Mouse (Mus musculus) embryo, embryonic 10 days (tissue): Measurements from ENCODE around the gene Scfd2.

ENCODE experiments used
- DNase-seq: peaks from one replicate; pipeline ENCODE4 v3.0.0-alpha.2; 2015; ENCODE audit warnings: low spot score

The Scfd2 gene

DNA sequence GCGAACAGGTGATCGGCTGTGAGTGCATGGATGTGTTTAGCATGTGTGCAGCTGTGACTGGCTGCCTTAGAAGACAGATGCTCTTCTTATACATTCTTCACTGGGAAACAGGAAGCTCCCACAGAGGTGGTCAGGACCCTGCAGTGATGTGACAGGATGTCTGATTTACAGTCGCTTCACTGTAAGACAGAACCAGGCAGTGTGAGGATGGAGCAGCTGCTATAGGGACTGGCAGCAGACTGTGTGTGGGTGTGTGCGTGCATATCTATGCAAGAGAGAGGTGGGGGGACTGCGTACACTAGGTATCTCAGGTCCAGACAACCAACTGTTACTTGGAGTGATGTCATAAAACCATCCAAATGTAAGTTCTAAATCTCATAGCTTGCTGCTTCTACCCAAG lies 254.3 kb downstream of the Scfd2 start:
- no peak for DNase-seq

DNA sequence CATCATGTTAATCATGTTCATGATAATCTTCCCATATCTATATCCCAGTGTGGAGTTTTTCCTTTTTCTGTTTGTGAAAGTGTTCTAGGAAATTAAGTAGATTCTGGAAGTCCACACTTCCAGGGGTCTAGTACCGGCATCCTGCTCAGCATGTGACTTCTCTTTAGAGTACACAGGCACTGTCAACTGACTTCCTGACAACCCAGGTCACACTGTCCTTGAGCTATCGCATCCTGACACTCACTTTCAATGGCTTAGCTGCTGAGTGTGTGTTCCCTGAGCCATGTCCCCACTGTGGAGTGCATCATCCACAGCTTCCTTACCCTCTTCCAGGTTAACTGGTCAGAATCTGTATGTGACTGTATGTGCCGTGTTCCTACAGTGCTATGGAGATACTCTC lies 258.2 kb downstream of the Scfd2 start:
- no peak for DNase-seq

DNA sequence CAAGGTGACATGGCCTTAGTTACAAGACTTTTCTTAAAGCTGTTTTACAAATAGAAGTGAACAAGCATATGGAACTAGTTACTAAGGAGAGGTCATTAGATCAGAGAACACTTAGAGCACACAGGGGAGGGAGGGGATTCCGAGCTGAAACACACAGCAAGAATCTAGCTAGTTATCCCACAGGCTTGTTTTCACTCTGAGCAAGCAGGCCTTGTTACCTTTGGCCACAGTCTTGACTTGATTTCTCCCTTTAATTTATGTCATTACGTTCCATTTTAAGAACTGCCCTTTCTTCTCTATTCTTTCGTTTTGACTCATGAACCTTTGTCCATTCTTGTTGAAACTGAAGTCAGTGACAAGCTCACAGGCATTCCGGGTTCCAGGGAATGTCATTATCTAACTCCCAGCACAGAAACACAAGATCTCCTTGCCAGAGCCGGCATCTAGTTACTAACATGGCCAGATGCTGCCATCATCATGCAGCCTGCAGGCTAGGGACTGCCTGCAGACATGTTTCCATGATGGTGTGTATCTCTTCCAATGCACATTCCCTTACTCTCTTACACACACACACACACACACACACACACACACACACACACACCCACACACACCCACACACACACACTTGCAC lies 263.7 kb downstream of the Scfd2 start:
- DNase-seq = peak; percentile 59

DNA sequence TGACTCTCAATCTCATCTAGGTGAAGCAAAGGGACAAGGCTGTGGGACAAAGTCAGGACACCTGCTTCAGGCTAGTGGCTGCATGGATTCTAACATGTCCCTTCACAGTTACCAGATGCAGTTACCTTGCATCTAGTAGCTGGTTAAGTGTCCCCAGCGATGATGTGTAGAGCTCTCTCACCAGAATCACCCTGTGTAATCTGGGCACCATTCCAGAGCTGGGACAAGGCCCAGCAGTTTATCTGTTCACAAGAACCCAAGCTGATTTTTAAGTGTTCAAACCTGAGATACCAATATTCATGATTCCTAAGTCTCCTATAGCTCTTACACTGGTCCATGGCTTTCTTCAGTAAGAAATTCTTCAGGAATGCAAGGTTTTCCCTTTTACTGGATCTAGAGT lies 264.4 kb downstream of the Scfd2 start:
- no peak for DNase-seq

DNA sequence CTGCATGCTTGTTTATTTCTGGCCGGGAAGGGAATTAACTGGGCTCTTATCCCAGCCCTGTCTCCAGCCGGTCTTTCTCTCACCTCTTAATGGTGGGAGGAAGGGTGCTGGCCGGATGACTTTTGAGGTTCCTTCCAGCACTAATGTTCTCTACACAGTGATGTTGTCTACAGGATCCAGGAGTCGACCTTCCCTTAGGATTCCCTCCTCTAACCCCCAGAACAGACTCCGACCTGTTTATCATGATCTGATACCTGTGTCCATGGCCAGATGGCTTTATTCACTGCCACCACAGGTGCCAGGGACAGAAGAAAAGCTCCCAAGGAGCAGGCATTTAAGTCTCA lies 265.1 kb downstream of the Scfd2 start:
- no peak for DNase-seq

DNA sequence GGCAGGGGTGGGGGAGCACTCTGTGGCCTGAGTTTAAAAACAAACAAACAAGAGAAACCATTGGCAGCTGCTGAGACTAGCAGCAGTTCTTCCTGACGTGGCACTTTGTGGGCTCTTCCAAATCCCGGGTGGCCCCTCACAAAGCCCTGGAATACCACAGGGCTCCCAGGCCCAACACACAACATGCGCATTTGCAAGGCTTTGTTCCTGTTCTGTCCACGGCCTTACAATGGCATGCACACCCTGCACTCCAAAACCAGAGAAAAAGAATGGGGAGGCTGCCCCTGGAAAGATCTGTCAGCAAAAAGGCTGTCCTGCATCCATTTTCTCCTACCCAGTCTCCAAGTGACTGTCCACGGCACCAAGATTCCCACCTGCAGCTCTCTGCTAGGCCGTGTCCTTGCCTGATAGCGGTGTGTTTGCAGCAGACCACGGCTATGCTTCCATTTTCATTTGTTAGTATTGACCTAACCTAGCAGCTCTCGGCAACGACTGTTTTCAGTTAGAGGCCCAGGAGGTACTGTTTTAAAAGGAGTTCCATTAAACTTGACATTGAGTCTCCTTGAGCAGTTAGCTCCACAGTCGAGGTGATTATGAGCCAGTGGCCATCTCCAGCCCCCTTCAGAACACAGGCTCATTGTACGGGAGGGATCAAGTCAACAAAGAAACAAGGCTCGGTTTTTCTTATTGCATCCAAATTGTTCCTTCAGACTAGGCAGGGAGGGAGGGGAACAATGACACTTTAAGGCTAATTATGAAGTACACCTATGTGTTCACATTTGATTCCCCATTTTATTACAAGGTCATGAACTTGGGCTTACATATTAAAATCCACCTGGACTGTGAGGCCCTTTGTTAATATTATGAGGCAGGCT lies 265.7 kb downstream of the Scfd2 start:
- no peak for DNase-seq

DNA sequence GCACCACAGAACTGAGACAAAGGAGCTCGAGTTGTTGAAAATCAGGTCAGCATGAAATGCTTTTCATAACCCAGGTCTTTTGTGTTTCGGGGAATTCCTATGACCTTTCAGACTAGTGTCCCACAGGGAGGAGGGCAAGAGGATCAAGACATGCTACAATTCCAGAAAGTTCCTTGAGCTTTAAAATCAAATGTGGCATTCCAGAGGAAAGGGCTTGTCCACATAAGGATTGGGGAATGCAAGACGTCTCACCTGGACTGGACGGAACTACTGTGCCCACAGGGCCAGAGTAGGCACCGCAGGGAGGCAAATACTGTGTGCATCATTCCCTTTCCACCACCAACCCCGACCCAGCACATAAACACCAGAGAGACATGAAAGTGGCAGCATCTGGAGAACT lies 266.4 kb downstream of the Scfd2 start:
- DNase-seq = no peak

DNA sequence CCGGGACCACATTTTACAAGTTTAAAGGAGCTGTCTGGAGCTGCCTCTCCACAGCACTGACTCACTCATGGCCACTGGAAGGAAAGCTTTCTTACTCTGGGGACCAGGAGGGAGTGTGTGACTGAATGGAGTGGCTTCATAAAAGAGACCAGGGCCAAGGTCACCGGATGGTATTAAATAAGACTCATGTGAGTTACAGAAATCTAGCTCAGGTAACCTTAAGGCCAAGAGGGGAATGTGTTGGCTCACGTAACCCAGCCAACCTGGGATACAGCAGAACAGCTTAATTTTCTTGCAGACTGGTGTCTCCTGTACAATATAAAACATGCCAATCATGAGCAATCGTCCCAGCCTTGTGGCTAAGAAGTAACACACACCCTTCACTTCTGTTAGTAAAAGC lies 267.0 kb downstream of the Scfd2 start:
- no peak for DNase-seq

DNA sequence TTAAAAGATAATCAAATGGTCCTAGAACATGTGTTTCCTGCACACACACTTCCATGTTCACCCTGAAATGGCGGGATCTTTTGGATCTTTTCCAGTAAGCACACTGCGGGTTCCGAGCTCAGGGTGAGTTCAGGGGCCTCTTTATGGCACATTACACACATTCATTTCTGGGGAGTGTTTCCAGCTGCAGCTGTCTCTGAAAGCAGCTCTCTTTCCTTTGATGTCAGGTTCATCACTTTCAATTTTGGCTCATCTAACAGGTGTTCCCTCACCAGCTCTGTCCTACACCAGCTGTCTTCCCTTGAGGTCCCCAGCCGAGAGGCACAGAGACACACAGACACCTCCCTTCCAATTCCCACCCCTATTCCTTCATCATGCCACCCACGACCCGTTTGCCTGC lies 270.5 kb downstream of the Scfd2 start:
- DNase-seq = no peak

DNA sequence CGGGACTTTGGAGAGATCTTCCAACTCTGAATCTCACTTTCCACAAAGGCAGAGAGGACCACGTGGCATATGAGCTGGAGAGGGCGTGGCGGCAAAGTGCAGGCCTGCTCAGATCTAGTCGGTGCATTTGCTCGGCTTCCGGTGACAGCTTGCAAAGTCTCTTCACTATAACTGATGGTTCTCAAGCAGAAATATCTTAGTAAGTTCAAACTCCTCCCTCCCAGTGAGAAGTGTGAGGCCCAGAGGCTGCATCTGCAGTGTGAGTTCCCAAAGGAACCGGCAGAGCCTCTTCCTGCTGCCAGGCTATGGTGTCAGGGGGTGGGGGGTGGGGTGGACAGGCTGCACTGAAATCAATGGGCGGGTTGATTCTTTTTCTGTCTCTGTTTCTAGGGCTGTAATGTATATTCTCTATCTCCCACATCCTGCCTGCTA lies 271.2 kb downstream of the Scfd2 start:
- DNase-seq = peak; percentile 48

DNA sequence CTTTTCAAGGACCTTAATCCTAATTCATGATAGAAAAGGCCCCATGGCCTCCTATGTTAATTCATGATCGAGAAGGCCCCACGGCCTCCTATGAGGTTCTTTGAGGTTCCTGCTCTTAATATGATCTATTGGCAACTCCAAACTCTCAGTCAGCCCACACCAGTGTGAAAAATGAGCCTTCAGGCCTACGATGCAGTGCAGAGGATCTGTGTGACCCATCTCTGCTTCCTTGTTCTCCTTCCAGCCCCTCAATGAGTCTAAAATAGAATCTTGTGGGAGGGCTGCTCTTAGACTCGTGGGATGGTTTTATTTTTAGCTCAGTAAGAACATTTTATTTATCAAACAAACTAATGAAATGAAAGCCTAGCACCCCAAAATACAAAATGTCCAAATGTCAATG lies 274.9 kb downstream of the Scfd2 start:
- DNase-seq = no peak

DNA sequence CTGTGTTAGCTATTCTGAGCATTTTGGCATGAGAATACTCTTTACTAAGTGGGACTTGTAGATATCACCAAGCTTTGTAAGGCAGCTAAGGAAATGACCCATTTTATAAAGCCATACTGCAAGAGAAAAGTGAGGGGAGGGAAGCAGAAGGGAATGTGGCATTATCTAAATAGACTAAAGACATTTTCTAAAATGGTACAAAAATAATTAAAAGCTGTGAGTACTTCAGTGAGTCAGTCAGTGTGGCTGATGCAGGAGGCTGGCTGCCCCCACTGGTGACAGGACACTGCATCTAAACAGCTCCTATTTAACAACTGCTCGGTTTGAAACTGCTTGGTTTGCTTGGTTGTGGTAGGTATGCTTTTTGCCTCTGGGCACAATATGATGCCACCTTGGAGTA lies 276.6 kb downstream of the Scfd2 start:
- DNase-seq = no peak

DNA sequence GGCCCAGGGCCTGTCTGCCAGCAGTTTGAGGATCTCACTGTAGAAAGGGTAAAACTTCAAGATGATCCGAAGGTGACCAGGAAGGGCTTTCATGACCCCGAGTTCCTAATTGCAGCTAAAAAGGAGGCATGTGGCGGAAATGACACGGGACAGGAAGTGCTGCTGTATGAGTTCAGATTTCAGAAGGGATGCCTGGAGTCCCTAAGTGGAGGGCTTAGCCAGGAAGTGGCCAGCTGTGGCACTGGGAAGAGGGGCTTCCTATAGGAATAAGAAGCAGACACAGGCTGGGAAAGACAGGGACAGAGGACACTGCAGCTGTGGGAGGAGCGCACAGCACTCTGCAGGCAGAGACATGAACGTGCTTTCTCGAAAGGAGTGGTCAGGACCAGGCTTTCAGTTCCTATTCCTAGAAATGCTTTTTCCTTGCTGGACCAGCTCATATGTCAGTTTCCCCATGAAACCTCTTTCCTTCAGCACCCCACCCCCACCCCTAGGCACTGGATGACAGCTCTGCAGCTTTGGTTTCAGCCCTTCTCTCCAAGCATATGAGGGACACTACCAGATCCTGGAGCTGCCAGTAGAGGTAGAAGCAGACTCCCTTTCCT lies 277.7 kb downstream of the Scfd2 start:
- peak; percentile 70 for DNase-seq

DNA sequence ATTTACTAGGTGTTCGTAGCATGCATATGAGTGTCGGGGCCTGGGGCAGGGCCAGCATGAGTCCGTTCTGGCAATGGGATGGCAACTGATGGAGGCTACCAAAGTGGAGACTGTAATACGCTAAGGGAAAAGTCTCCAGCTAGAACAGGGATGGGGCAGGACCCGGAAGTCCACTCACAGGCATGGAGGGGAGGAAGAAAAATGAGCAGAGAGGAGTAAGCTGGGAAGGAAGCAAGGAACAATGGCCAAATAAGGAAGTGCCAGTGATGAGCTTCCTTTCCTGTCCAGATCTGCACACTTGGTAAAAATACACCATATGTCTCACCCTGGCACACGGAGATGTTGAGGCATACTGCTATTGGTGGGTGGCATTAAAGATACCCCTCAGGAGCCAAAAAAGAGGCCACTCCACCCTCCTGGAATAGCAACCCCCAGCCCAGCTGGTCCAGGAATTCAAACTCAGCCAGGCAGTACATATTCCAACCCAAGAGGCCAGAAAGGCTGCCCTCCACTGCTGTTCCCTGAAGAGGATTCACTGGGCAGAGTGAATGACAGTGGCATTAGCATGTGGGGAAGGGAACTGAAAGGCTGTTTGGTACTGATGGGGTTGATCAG lies 278.8 kb downstream of the Scfd2 start:
- no peak for DNase-seq

DNA sequence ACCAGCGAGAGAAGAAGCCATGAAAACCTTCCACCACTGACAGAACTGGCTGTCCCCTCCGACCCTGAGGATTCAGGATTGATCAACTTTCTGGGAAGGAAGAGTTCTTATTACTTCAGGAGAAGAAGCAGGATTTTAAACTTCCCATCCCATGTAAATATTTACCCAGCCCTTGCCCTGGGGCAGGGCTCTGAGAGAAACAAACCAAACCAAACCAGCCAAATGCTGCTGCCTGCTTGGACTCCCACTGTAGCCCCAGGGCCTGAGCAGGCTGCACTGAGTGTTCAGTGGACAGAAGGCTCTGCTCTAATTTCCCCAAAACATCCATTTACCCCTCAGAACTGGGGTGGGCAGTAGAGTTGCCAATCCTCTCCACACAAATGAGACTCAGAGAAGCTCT lies 280.6 kb downstream of the Scfd2 start:
- no peak for DNase-seq

DNA sequence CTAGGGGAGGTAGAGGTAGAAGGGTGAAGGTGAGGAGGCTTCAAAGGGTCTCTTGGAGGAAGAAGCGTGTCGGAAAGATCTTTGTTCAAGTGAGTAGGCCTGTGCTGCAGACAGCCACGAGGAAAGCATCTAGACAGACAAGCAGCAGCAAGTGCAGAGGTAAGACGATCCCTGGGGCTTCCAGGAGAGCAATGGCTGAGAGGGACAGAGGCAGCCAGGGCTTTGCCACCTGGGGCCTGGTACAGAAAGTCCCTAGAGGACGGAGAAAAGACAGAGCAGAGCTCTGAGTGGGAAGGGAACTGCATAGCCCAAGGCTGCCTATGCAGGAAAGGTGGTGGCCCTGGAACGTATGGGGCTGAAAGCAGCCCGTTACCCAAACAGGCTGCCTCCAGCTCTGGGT lies 281.3 kb downstream of the Scfd2 start:
- no peak for DNase-seq

DNA sequence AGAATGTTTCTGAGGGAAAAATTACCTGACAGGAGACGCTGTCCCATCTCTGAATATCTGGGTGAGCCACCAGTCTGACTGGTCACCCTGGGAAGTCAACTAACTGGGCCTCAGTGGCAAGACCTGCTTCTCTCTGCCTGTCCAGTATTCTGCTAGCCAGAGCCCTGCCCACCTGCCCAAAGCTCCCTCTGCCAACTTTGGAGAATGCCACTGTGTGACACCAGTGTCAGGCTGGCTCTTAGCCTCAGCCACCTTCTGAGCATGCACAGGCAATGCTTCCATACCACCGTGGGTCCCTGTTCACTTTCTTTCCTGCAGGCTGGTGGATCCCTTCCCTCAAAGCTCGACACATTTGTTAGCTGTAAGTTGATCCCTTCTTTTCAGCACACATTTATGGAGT lies 281.8 kb downstream of the Scfd2 start:
- no peak for DNase-seq

DNA sequence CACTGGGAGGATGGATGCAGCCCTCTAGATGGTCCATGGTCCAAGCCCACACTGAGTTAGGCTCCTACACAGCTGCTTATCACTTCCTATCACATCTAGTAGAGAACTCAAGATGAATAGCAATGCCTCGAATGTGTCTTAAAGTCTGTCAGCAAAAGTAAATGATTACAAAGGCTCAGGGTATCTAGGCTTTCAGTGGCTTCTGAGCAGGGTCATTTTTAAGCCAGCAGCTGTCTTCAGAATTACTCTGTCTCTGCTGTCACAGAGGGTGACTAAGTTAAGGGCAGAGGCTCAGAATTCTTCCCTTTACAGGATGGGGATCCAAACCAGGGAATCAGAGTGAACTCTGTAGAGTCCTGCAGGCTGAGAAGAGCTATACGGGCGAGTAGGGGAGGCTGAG lies 284.6 kb downstream of the Scfd2 start:
- no peak for DNase-seq

DNA sequence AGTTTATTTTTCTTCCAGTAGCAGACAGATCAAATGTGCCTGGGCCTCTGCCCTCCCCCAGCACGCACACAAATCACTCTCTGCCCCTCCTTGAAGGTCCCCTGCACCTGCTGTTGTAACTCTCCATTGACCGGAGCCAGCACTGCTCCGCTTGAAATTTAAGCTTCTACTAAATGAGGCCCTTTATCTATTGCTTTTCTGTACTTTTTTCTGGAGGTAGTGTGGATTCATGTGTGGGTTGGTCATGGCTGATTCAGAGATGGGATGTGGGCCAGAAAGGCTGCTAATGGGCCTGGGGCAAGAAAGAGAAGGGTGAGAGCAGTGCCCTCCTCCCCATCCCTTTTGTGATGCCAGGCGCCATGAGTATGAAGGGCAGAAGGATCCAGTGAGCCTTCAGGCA lies 285.1 kb downstream of the Scfd2 start:
- DNase-seq = no peak

DNA sequence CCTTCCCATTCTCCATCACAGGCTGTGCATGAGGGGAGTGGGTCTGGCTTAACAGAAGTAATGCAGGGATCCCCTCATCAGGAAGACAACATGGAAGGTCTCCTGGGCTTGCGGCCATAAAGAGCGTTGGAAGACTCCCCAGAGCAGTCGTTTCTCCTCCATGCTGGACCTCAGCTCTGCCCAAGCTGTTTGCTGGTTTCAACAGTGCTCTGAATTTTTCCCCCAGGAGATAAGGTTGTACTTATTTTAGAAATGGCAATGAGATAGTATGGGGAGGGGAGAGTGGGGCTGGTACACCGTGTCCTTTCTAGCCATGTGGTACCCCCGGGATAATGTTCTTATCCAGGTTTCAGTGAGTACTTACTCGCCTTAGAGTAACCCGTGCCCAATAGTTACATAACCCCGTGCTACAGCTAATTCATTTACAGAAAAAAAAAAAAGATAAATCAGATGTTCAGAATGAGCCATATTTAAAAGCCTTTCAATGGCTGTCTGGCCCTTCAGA lies 285.9 kb downstream of the Scfd2 start:
- DNase-seq = no peak

DNA sequence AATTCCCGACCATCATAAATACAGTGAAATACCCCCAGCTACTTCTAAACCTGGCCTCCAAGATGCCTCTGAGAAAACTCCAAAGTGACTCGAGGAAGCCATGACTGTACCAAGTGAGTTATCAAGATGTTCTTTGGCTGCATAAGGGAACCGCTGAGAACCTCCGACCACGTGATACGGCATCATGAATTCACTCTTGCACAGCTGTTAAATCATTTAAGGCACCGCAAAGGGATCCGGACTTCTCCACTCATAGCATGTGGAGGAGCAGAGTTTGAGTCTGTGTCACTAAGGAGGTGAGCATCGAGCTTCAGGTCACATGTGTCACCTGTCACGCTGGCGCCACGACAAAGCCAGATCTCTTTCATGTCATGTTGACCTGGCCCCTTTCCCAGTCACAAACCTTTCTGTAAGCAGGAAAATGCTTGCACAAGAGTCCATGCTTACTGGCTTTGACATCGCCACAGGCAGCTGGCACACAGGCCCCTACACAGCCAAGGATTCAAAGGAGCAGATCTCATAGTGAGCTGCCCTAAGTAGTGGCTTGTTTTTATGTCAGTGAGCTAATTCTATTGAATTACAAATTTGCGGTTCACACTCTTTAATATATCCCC lies 287.0 kb downstream of the Scfd2 start:
- DNase-seq = no peak

DNA sequence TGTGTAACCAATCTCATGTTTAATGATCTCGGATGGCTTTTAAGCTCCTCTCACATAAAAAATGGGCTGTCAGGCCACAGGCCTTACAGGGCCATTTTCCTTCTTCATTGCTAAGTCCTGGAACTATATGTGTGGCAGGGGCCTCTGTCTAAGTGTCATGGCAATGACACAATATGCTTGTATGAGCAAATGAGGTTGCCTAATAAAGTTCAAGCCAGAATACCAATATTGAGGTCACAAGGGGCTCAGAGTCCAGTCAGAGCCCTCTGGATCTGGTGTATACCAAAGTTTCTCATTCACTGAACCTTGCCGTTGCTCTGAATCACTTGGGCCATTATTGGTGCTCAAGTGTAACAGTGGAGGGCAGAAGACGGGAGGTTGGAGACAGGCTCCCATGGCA lies 288.9 kb downstream of the Scfd2 start:
- no peak for DNase-seq
